Mouse (Mus musculus): ENCODE results near the gene Krtap17-1.

Krtap17-1 gene

DNA sequence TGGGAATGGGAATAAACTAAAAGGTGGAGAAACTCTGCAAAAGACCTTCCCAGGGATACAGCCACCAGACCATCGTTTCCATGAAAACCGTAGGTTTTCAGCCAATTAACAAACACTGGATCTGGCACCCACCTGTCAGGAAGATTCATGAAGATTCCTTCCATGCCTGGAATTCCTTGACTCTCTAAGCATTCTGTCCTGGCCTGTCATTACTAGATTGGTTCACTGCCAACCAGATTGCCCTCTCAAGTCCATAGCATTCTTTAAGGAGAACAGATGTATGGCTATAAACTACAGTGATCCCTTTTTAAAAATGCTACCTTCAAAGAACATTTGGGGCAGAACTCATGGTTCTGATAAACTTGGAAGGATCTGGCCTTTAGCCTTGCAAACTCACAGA is 27.8 kb downstream of the Krtap17-1 start:
- no peak for DNase-seq (ENCODE audit: low read depth in 2 of 2, low spot score in 2 of 2)

DNA sequence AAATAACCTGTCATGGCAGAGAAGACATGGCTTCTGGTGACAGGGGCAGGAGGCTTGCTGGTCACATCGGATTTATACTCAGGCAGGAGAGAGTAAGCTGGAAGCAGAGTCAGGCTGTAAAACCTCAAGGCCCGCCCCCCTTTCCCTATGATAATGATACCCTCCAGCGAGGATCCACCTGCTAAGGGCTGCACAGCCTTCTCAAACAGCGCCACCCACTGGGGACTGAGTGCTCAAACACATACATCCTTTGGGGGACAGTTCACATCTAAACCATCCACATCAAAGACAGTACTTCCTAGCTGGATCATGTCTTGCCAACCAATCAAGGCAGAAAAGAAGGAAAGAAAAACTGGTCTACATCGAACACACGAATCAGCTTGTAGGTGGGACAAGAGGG is 29.6 kb downstream of the Krtap17-1 start:
- no peak for DNase-seq (ENCODE audit: low read depth in 2 of 2, low spot score in 2 of 2)

DNA sequence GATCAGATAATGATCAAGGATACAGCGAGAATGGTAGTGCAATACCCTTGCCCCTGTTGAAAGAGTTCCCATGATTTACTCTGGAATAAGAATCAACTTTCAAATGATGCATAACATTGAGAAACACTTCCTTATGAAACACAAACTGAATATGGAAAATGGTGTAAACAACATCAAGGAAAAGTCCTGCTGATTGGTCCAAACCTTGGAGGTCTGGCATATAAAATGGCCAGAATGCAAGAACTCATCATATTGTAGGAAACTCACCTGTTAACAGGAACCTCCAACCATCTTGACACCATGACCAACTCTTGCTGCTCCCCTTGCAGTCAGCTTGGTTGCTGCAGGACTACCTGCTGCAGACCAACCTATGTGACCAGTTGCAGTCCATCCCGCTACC is 45.6 kb downstream of the Krtap17-1 start, which contains the start of gene Krtap9-5:
Gene Krtap9-5, plus strand, starts transcription at position 301 of the 400 bp plus-strand sequence.
- no peak for DNase-seq (ENCODE audit: low read depth in 2 of 2, low spot score in 2 of 2)

All from CD8-positive naive resting alpha-beta T cell, adult 2 months (primary cell).